Mouse (Mus musculus): ENCODE results near the gene Galc.
"Not testable (repeated sequence)": the region's sequence is repeated elsewhere in the genome, so short reads cannot be mapped to it uniquely, and the experiment has no call there.

Galc gene

DNA sequence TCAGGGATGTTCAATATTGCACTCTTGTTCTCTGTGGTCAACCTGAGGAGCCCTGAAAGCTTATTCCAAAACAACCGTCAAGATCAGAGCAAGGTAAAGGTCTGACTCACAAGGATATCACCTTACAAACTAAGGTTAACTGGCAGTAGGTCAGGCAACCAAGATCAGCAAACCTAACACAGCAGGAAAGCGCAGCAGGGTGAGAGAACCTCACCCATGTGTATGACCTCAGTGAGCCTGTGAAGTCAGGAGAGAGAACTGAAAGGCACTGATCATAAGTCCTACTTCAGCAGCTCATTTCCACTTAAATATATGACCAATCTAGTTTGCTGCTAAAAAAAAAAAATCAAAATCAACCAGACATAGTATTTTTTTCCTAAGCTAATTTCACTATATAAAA, 6.8 kb downstream of the Galc start:
- DNase-seq, result no peak

- no peak for DNase-seq
These were observed 8.9 kb downstream of the Galc start for GRCm38 (mm10) chr12:98250327-98250726.

DNA sequence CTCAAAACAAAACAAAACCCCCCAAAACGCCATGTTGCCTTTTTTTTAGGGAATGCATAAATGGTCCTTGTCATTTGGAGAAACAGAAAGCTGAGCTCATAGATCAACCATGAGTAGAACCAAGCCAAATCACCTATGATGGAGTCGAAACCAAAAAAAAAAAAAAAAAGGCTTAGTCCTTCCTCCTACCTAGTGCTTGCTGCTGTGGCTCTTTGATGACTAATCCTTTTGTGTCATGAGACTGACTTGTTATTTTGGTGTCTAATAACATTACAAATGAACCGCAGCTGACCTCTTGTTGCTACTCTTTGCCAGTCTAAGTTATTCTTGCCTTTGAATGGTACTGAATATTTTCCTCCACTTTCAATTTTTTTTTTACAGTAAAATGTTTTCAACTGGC, 9.6 kb downstream of the Galc start:
- no peak for DNase-seq

- no peak for DNase-seq
These were observed 12.4 kb downstream of the Galc start for GRCm38 (mm10) chr12:98246835-98247234.

DNA sequence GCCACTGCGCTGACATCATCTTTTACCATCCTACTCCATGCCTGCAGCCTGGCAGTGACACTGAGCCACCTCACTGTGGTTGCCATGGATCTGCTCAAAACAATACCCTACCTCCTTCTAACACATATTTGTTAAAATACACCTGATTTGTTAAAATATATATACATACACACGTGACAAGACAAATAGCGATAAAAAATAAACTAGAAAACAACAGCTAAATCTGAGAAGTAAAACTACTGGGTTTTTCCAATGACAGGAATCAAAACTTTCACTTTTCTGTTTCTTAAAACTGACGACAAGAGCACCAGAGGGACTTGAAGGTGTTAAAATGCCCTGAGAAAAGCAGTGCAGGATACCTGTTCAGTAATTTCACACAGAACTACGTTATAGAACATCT, 14.4 kb downstream of the Galc start:
- no peak for DNase-seq

GRCm38 (mm10) chr12:98244161-98244560, 15.1 kb downstream of the Galc start:
- DNase-seq, result no peak

GRCm38 (mm10) chr12:98238478-98238877, 20.8 kb downstream of the Galc start:
- DNase-seq, result not testable (repeated sequence)

DNA sequence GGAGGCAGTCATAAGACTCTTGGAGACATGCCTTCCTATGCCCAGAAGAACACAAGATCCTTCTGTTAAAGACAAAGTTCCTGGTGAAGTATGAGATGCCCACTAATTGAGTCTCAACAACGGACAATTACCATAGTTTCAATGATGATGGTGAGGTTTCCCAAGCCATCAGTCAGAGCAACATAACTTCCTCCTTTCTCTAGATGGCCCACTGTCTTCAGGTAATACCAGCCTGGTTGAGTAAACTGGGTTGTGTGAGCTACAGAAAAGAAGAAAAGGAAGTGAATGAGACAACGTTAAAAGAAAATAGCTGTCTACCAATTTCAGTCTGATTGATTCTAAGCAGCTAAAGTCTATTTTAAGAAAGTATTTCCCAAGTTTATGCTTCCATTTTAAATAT, 32.2 kb downstream of the Galc start:
- no peak for DNase-seq

DNA sequence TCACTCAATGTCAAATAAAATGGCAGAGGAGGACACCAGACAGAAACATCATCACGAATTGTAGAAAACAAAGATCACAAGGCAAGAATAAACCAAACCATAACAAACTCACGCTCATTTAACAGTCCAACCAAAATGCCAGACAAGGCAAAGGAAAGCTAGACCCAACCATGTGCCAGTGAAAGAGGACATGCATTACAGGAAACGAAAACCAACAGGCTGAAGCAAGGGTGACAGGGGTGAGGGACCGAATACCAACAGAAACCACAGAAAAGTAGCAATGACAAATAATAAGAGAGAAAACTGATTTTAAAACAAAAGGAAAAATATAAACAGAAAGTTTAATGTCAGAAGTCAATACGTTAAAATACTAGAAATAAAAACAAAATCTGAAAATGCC, 36.0 kb downstream of the Galc start:
- DNase-seq, result no peak

- DNase-seq, result no peak
These were observed 42.8 kb downstream of the Galc start for GRCm38 (mm10) chr12:98216432-98216831.

- DNase-seq, result no peak
These were observed 43.7 kb downstream of the Galc start for GRCm38 (mm10) chr12:98215512-98215911.

DNA sequence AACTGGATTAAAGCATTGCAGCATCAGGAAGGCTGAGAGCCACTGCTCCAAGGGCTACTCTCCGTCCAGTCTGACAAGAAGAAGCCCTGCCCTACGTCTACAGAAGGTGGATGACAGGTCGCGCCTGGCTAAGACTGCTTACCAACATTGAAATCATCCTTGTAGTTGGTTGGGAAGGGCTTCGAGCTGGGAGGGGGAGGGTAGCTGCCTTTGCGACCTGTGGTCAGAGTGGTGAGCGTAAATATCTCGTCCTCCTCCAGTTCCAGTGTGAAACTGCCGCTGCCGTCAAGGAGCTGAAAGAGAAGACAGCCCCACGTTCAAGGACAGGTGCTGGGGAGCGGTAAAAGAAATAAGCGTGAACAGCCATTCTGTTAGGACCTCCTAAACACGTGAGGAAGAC, 45.1 kb downstream of the Galc start:
- DNase-seq, result no peak

GRCm38 (mm10) chr12:98213791-98214190, 45.5 kb downstream of the Galc start:
- no peak for DNase-seq

GRCm38 (mm10) chr12:98213332-98213731, 45.9 kb downstream of the Galc start:
- no peak for DNase-seq

DNA sequence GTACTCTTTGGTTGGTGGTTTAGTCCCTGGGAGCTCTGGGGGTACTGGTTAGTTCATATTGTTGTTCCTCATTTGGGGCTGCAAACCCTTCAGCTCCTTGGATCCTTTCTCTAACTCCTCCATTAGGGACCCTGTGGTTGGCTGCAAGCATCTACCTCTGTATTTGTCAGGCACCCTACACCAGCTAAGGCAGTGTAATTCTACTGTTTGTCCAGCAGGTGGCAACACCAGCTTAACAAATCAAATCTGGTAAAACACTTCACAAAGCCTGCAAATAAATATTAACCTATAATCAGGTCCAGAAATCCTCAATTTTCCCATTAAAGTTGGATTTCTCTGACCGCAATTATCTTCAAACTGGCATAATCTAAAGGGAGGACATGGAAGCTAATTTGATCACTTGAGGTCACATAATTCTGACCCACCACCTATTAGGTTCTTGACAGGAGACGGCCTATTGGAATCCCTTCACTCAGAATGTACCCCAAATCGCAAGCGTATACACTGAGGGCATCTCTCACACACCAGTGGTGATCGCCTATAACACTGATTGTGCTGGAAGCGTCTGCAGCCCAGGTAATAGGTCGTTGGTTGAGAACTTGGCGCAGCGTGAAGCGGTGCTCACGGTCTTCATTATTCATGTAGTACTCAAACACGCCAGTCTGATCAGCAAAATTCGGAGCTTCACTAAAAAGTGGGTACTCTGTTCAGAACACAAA, 46.6 kb downstream of the Galc start:
- DNase-seq, result no peak

DNA sequence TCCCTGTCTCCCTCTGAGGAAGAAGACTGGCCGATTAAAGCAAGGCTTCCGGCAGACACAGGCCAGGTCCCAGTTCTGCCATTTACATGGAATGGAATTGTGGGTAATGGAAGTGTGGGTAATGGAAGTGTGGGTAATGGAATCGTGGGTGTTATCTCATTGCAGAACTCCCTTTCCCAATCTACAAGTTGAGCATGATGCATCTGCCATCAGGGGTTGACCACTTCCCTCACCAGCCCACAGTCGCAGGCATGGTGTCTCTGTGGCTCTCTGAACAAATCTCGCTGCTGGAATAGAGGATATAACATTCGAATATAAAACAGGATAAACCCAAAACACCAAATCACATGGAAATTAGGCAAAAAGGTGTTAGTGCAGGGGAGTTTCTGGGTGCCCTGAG, 48.8 kb downstream of the Galc start:
- no peak for DNase-seq

DNA sequence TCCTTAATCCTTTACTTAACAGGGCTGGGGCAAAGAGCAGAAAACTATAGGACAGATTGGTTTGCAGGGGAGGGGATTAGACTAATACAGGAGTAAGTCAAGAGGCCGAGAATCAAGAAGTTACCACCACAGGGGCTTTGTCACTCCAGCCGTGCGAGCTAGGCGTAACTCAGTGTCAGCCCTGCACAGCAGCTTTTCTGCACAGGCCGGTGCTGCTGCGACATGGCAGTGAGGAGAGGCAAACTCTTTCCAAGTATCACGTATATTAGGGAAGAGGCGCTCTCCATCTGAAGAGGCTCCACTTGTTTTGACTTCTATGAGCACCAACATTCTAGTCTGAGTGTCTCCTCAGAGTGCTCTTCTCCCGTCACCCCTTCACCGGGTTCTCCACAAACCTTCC, 51.2 kb downstream of the Galc start:
- no peak for DNase-seq

DNA sequence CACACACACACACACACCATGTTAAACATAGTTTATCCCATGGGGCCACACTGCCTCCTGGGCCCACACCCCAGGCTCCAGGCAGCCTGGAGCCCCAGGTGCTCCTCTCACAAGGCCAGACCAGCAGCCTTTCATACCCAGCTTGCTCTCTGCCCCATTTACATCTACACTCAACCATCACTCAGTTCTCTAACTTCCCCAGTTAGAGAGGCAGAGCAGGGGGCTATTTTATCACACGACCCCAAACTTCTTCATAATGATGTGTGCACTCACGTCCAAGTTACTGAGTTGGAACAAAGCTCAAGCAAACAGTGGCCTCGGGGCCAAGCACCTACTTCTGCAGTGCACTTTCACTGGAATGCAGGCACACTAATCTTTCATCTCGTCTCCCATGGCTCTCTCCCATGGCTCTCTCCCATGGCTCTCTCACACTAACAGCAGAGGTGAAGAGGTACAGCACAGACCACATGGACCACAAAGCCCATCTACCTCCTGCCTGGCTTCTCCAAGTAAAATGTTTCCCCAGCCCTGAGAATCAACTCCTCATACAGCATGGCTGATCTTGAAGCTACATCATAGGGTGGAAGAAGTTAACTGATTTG, 53.7 kb downstream of the Galc start:
- no peak for DNase-seq

GRCm38 (mm10) chr12:98197401-98197800, 61.9 kb downstream of the Galc start:
- no peak for DNase-seq

DNA sequence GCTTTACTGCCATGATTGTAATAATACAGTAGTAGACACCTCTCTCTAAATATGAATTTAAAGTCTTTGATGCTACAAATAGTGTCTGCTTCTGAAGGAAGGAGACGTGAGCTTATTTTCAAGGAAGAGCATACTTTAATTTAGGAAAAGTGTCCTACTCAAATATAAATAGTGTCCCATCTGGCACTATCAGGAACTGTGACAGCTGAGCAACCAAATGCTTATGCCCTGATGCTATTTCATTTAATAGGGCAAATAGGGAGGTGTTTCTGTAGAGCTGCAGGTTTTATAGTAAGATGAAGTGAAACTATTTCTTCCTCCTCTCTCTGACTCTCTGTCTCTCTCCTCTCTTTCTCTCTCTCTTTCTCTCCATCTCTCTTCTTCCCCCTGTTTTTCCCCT, 69.1 kb downstream of the Galc start:
- DNase-seq, result no peak

- no peak for DNase-seq
These were observed 70.2 kb downstream of the Galc start for GRCm38 (mm10) chr12:98189096-98189495.

DNA sequence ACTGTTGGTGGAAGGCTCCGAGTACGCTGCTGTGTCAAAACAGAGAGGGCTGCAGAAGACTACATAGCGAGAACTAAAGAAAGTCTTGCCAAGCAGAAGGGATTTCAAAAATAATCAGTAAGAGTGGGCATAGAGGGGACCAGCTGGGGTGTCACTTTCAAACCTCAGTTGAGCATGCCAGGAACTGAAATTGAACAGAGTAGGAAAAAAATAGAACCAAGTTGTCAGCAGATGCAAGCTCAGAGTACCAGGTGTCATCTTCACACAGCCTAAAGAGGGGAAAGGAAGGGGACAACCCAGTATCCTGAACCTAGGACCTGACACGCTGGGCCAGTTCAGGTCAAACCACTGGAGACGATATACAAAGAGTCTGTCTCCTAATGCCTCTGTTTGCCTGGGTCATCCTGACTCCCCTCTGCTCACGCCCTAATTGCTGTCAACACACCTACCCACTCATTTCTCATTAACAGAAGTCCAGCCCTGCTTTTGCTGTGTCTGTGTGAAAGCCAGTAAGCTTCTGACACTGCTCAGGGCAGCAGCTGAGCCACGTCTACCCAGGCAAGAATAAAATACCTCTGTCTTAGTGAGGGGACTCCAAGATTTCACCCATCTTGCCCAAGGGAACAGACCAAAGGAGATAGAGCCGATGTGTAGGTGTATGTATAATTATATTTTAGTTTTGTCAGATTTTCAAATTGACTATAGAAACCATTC, 71.9 kb downstream of the Galc start:
- DNase-seq, result no peak

GRCm38 (mm10) chr12:98181729-98182128, 77.5 kb downstream of the Galc start:
- DNase-seq, result peak; percentile 4 to 15

DNA sequence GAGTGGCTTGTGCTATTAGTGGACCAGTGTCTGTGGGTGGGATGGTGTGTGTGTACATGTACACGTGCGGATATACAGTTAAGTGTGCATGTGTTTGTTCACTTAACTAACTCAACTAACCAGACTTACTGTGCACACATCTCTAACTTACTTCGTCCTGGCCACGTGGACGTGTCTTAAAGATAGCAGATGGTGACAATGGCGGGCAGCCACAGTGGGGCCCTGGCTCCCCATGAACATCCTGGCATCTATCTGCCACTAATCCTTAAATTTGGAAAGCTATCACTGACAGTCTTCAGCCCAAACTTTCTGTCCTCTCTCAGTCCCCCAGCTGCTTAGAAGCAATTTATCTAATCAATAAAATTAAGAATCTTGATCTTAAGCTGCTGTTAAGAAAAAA, 78.5 kb downstream of the Galc start:
- no peak for DNase-seq

All from kidney, adult 8-10 months (tissue).